Mouse (Mus musculus) bone marrow macrophage, adult 2 months (primary cell): ENCODE results near the gene Tiam1.

Experiments
- CTCF ChIP-seq: IDR thresholded peaks from 2 replicates; pipeline ENCODE4 v1.5.1; 2012; ENCODE audit warnings: low read depth, mild to moderate bottlenecking, low read length, moderate library complexity
- POLR2A ChIP-seq: IDR thresholded peaks from 2 replicates; pipeline ENCODE4 v1.6.1; 2012; ENCODE audit warnings: mild to moderate bottlenecking, low read depth, low read length, borderline replicate concordance

DNA sequence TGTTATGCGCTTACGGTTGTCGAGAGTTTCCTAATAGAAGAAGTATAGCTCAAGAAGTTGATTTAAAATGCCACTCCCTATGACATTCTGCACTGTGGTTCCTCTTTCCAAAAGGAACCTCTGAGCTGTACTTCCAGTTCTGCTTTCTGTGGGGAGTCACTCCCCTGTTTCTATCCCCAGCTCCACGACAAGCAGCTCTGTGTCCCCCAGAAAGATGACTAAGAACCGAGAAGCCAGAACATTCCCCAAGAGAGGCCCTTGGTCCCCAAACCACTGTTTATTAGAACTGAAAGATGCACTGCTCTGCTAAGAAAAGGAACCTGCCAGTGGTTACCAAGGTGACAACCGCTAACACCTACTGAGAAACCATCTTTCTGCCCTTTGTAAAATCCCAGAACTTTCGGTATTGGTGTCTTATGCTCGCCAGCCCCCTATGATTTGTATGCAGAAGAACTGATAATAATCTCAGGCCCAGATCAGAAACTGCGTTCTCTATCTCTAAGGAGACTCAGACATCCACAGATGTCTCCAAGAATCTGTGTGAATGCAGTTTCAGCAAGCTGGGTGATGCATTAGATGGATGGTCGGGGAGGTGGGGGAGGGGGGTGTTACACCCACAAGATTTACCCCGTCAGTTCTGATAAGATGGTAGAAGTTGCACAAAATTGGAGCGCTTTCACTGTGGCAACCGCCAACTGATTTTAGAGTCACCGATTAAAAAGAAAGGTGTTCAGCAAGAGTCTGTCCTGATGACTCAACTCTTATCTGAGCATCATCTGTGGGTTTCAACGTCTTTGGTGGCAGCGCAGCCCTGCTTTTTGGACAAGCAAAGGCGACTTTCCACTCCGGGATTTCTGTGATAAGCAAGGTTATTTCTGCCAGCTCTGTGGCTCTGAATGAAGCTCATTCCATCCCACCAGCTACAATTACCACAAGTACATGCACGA is 294.6 kb downstream of the Tiam1 start:
- no peak for TF ChIP-seq CTCF
- no peak for TF ChIP-seq POLR2A
